Mouse (Mus musculus) central nervous system, embryonic 18 days (tissue): ENCODE data around the gene Tbx18. TPM values are rescaled to one million over a fixed set of nuclear protein-coding genes. Genes with fewer than 3 reads are reported as not detected.

ENCODE experiments used
- polyA plus RNA-seq: library from polyadenylated mRNA; depleted of rRNA; stranded (reverse); fragments of >200 nt; gene quantifications from 2 replicates; pipeline ENCODE4 v1.2.3, GENCODE M21; 2012; rRNA removed

The Tbx18 gene
- 3.5 and 4.1 TPM in 2 replicates for polyA plus RNA-seq

DNA sequence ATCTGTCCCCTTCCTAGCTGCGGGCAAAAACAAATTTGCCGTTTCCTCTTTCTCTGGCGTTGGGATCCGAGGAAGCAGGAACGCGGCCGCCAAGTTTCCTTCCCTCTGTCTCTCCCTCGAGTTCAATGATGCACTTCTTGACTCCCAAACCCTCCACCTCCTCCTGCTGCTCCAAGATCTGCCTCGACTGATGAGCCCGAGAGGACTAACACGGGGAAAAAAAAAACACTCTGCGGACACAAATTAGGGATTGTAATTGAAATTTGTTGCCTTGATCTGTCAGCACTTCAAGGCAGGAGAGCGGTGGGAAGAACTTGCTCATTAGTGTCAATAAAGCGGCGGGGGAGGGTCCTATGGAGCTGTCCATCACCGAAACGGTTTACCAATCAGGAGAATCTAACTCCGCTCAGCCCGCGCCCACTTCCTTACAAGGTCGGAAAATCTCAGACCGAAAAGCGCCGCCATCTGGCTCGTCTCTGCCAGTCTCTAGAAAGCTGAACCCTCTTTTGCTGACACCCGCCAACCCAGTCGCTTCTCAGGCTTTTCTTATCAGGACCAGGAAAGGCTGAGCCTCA is at the start of gene Tbx18:
Gene Tbx18 (minus strand): TSS at position 300 of the 575 bp plus-strand sequence.

